Mouse (Mus musculus) heart, postnatal 0 days (tissue): ENCODE measurements at regions not wholly inside any gene's neighbourhood (a gene's known extent, or its start where the extent isn't known, plus 50 kb on each side); places are given as distances from the start of the nearest gene placed in this dataset.

ENCODE experiments used
- CTCF ChIP-seq: IDR thresholded peaks from 2 replicates; pipeline ENCODE4 v1.5.1; 2016; ENCODE audit warnings: antibody characterized with exemption, control low read depth, low read depth
- EP300 ChIP-seq: IDR thresholded peaks from 2 replicates; pipeline ENCODE4 v1.6.1; 2016; ENCODE audit warnings: antibody characterized with exemption, low read depth

- TF ChIP-seq EP300, result no peak
- no peak for TF ChIP-seq CTCF
These were observed 208.1 kb downstream of the Gm26897 start for GRCm38 (mm10) chr5:111941831-111942230.
